Mouse (Mus musculus) embryonic fibroblast, embryonic 13.5 days (primary cell): ENCODE data around the gene Zfp296.

Experiments
- CTCF ChIP-seq: IDR thresholded peaks from 2 replicates; pipeline ENCODE4 v1.5.1; 2011; ENCODE audit warnings: mild to moderate bottlenecking, control low read depth, low read length, moderate library complexity, borderline replicate concordance; ENCODE audit not compliant: insufficient read depth
- POLR2A ChIP-seq: IDR thresholded peaks from 2 replicates; pipeline ENCODE4 v1.6.1; 2011; ENCODE audit warnings: low read depth, mild to moderate bottlenecking, control low read depth, low read length, moderate library complexity

GRCm38 (mm10) chr7:19586269-19586668, 9.2 kb downstream of the Zfp296 start:
- TF ChIP-seq CTCF (no peak), POLR2A (no peak)
